Mouse (Mus musculus): Measurements from ENCODE around the gene Ptcd1. TPM values are rescaled to one million over a fixed set of nuclear protein-coding genes. Genes with fewer than 3 reads are reported as not detected.

The Ptcd1 gene
- total and polyA plus RNA-seq, 3 experiments: 11.4 to 13.9 (median 11.7) TPM

DNA sequence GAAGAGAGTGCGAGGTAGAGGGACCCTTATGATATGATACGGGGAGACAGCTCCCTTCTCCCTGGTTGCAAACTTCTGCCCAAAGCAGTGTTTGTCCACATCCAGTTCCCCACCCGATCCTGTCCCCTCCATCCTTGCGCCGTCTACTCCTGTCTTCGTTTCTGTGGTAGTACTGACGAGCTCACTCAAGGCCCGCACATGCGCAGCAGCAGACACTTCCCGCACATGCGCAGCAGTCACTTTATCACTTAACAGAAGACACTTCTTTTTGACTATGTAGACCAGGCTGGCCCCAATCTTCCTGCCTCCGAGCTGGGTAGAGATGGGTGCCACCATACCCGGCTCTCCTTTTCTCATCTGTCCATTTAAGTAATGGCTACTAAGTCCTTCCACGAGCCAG, 5.5 kb downstream of the Ptcd1 start:
- Histone ChIP-seq H3K4me2 (ENCODE audit: insufficient read depth, low read depth, poor library complexity, severe bottlenecking) (no peak overlapping the region), H3K79me2 (replicated peaks; ENCODE audit: control insufficient read depth, extremely low read depth, insufficient read depth, poor library complexity, severe bottlenecking) (peaks cover 9% of the 10 kb centered on the region), H3K9me3 (replicated peaks; ENCODE audit: low read length) (no peaks in the 10 kb centered on the region), H3K4me3 (replicated peaks in 1 of 3; ENCODE audit: low read depth in 2 of 3, low read length in 2 of 3, poor library complexity in 1 of 3) (no peak overlapping the region), H3K4me1 (ENCODE audit: control insufficient read depth in 1 of 2, insufficient read depth in 2 of 2) (peaks cover 0 to 5% of the 10 kb centered on the region in 2 experiments; a peak in 2 of 4 replicates), H3K27ac (ENCODE audit: insufficient read depth, low read depth) (no peak overlapping the region), H3K27me3 (replicated peaks) (no peaks in the 10 kb centered on the region), H3K9ac (ENCODE audit: insufficient read depth, low read depth) (no peak overlapping the region), H3K36me3 (replicated peaks in 1 of 2; ENCODE audit: control insufficient read depth in 1 of 2, insufficient read depth in 1 of 2, low read length in 1 of 2) (peaks cover 64 to 78% of the 10 kb centered on the region in 2 experiments)
- TF ChIP-seq POLR2AphosphoS2 (IDR thresholded peaks at IDR 0.05; ENCODE audit: low read depth, low read length) (no peak), JUND (conservative IDR thresholded peaks at IDR 0.05; ENCODE audit: low read depth, low read length) (no peak), GABPA (IDR thresholded peaks at IDR 0.05; ENCODE audit: insufficient replicate concordance, low read depth, low read length) (no peak), RCOR1 (conservative IDR thresholded peaks at IDR 0.05; ENCODE audit: low read depth, low read length) (no peak), MAZ (IDR thresholded peaks at IDR 0.05; ENCODE audit: low read depth, low read length) (no peak), PAX5 (IDR thresholded peaks at IDR 0.05; ENCODE audit: low read length) (no peak), TCF12 (IDR thresholded peaks at IDR 0.05; ENCODE audit: low read depth, low read length) (no peak), ZKSCAN1 (IDR thresholded peaks at IDR 0.05; ENCODE audit: borderline replicate concordance, low read depth, low read length) (no peak), USF1 (IDR thresholded peaks at IDR 0.05; ENCODE audit: low read depth, low read length) (no peak), MYC (IDR thresholded peaks at IDR 0.05; ENCODE audit: low read depth, low read length) (no peak), EP300 (IDR thresholded peaks at IDR 0.05; ENCODE audit: low read length) (no peak), ZMIZ1 (IDR thresholded peaks at IDR 0.05; ENCODE audit: low read depth, low read length) (no peak), SMC3 (IDR thresholded peaks at IDR 0.05; ENCODE audit: low read depth, low read length) (no peak), MXI1 (IDR thresholded peaks at IDR 0.05; ENCODE audit: low read depth, low read length) (no peak), NRF1 (IDR thresholded peaks at IDR 0.05; ENCODE audit: low read depth, low read length) (no peak), MAFK (IDR thresholded peaks at IDR 0.05; ENCODE audit: insufficient replicate concordance, low read length) (no peak), CTCF (conservative IDR thresholded peaks at IDR 0.05 in 1 of 2, IDR thresholded peaks at IDR 0.05 in 1 of 2; ENCODE audit: low read depth in 2 of 2, low read length in 2 of 2) (no peak), BHLHE40 (IDR thresholded peaks at IDR 0.05; ENCODE audit: low read depth, low read length) (no peak), ZNF384 (IDR thresholded peaks at IDR 0.05; ENCODE audit: low read depth, low read length) (no peak)
- in situ Hi-C loops (cut with MboI; ENCODE audit: low pct_ligation_motif_present, low pct_unique_long_range_greater_than_20kb, low sequenced_read_pairs): no loop called here
- no peak for DNase-seq (ENCODE audit: extremely low read depth)
- dilution Hi-C loops (cut with MboI; ENCODE audit: extremely low pct_ligation_motif_present, extremely low pct_unique_long_range_greater_than_20kb, low sequenced_read_pairs): no loop called here

DNA sequence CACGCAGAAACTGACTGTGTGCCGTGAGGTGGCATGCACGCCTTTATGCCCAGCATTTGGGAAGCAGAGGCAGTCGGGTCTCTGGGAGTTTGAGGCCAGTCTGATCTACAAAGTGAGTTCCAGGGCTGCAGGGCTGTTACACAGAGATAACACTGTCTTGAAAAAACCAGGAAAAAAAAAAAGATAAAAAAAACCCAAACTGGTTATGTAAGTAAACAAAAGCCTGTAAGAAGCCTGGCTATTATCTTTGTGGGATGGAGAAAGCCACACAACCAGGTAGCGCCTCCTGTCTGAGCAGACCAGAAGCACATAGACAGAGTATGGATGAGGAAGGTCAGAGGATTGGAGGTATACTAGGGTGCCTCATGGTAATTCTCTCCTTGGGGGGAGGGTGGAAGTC, 14.2 kb downstream of the Ptcd1 start:
- TF ChIP-seq MYC (IDR thresholded peaks at IDR 0.05; ENCODE audit: low read depth, low read length): no peak
- peak in 1 of 2 experiments; percentile 1; a peak in 1 of 4 replicates for TF ChIP-seq CTCF (conservative IDR thresholded peaks at IDR 0.05 in 1 of 2, IDR thresholded peaks at IDR 0.05 in 1 of 2; ENCODE audit: low read depth in 2 of 2, low read length in 2 of 2)
- in situ Hi-C loops (cut with MboI; ENCODE audit: low pct_ligation_motif_present, low pct_unique_long_range_greater_than_20kb, low sequenced_read_pairs): no loop called here
- Histone ChIP-seq H3K79me2 (replicated peaks; ENCODE audit: control insufficient read depth, extremely low read depth, insufficient read depth, poor library complexity, severe bottlenecking) (no peaks in the 10 kb centered on the region), H3K4me1 (ENCODE audit: control insufficient read depth in 1 of 2, insufficient read depth in 2 of 2) (no peaks in the 10 kb centered on the region), H3K9ac (ENCODE audit: insufficient read depth, low read depth) (no peak overlapping the region), H3K36me3 (replicated peaks in 1 of 2; ENCODE audit: control insufficient read depth in 1 of 2, insufficient read depth in 1 of 2, low read length in 1 of 2) (peaks cover 69 to 92% of the 10 kb centered on the region in 2 experiments), H3K4me2 (ENCODE audit: insufficient read depth, low read depth, poor library complexity, severe bottlenecking) (no peak overlapping the region), H3K27ac (ENCODE audit: insufficient read depth, low read depth) (no peak overlapping the region), H3K4me3 (replicated peaks in 1 of 3; ENCODE audit: low read depth in 2 of 3, low read length in 2 of 3, poor library complexity in 1 of 3) (no peak overlapping the region), H3K9me3 (replicated peaks; ENCODE audit: low read length) (no peaks in the 10 kb centered on the region), H3K27me3 (replicated peaks) (no peaks in the 10 kb centered on the region)
- dilution Hi-C loops (cut with MboI; ENCODE audit: extremely low pct_ligation_motif_present, extremely low pct_unique_long_range_greater_than_20kb, low sequenced_read_pairs): no loop called here
- no peak for DNase-seq (ENCODE audit: extremely low read depth)

Data from CH12.LX (cell line).